Mouse (Mus musculus): Measurements from ENCODE around the gene Rcan2. TPM values are rescaled to one million over a fixed set of nuclear protein-coding genes. Genes with fewer than 3 reads are reported as not detected.

Rcan2 gene
- 120 and 211 TPM in 2 replicates for polyA plus RNA-seq (2021; fragmentation: Nextera tagmentation)
- long read RNA-seq, experiment 1, transcript Rcan2-201 (4 exons, 3,313 nt), result major isoform, 345 of 713 reads
- long read RNA-seq, experiment 1, transcript Rcan2-204 (5 exons, 1,003 nt), result minor isoform, 45 of 713 reads
- long read RNA-seq, experiment 1, transcript Rcan2-206 (5 exons, 2,914 nt), result minor isoform, 233 of 713 reads
- long read RNA-seq, experiment 1, partial matches to known transcripts, result 68 of 713 reads
- long read RNA-seq, experiment 1, other reads (novel, unspliced or antisense), result 20 of 713 reads
- long read RNA-seq, experiment 2, transcript Rcan2-206 (5 exons, 2,914 nt), result minor isoform, 19 of 104 reads
- long read RNA-seq, experiment 2, transcript Rcan2-201 (4 exons, 3,313 nt), result major isoform, 39 of 104 reads
- long read RNA-seq, experiment 2, partial matches to known transcripts, result 36 of 104 reads
- long read RNA-seq, experiment 2, other reads (novel, unspliced or antisense), result 9 of 104 reads

GRCm38 (mm10) chr17:43801077-43801476, at the start of gene Rcan2:
Gene Rcan2 (plus strand): TSS chr17:43801351.

GRCm38 (mm10) chr17:44078631-44079350, 277.6 kb downstream of the Rcan2 start, which contains the start of gene Enpp5:
Gene Enpp5 (plus strand): TSS chr17:44078813.

Other genes starting within 250 kb of the Rcan2 start
- 206 and 221 TPM in 2 replicates for gene Pla2g7, start 233.3 kb upstream of the Rcan2 start, polyA plus RNA-seq (2021; fragmentation: Nextera tagmentation)
- 0.16 and 0.18 TPM in 2 replicates for gene Tdrd6, start 171.1 kb upstream of the Rcan2 start, polyA plus RNA-seq (2021; fragmentation: Nextera tagmentation)
- 19.0 and 23.4 TPM in 2 replicates for gene Slc25a27, start 134.1 kb upstream of the Rcan2 start, polyA plus RNA-seq (2021; fragmentation: Nextera tagmentation)
- gene Cyp39a1, start 133.9 kb upstream of the Rcan2 start, polyA plus RNA-seq (2021; fragmentation: Nextera tagmentation), result 1.8 and 2.8 TPM in 2 replicates